Comparison of ENCODE assay signal across 8 mouse cellular contexts in genomic region chr5:117977501-117978158, GRCm38 (mm10). TPM values are rescaled to one million over a fixed set of nuclear protein-coding genes. Genes with fewer than 3 reads are reported as not detected.
DNase-seq lines count a peak whose midpoint lies in the region; ATAC-seq and TF ChIP-seq lines count a peak whose summit lies in the region.

No protein-coding gene starts in this region.

- peak overlapping the region; percentile 95; the same call in 1 of the 2 replicates for H3K27ac ChIP-seq in cortical plate, adult 2 months (ENCODE audit: insufficient read depth, low read length)
- peak overlapping the region; percentile 92 for H3K27ac ChIP-seq in hindbrain, embryonic 12.5 days
- peak overlapping the region; percentile 70; the same call in 1 of the 2 replicates for H3K27ac ChIP-seq in limb, embryonic 13.5 days

- H3K4me1 ChIP-seq in cortical plate, adult 2 months (ENCODE audit: control insufficient read depth, insufficient read depth, low read length) = peaks cover 1% of the 10 kb centered on the region; the same call in 1 of the 2 replicates
- H3K4me1 ChIP-seq in hindbrain, embryonic 12.5 days = peaks cover 23% of the 10 kb centered on the region
- H3K4me1 ChIP-seq in limb, embryonic 13.5 days = peaks cover 25% of the 10 kb centered on the region

- TF ChIP-seq POLR2A in cortical plate, adult 2 months (IDR thresholded peaks at IDR 0.05; ENCODE audit: extremely low read depth, insufficient read depth, low read length) = 0 out of 2 replicates have a peak, but pooled peaks have one; percentile 40

- peak overlapping the region; percentile 99 for H3K9ac ChIP-seq in hindbrain, embryonic 12.5 days
- H3K9ac ChIP-seq in limb, embryonic 13.5 days = peak overlapping the region; percentile 94

- H3K36me3 ChIP-seq in hindbrain, embryonic 12.5 days = peaks cover 36% of the 10 kb centered on the region
- peaks cover 34% of the 10 kb centered on the region for H3K36me3 ChIP-seq in limb, embryonic 13.5 days

- no peaks in the 10 kb centered on the region for H3K9me3 ChIP-seq in hindbrain, embryonic 12.5 days (replicated peaks)
- no peaks in the 10 kb centered on the region for H3K9me3 ChIP-seq in limb, embryonic 13.5 days

- WGBS in hindbrain, embryonic 12.5 days = 2% methylated on average over 24 of the region's 30 CpGs
- WGBS in limb, embryonic 13.5 days = 11% methylated on average over 28 of the region's 30 CpGs

- peak; percentile 17 for ATAC-seq in hindbrain, embryonic 12.5 days (ENCODE audit: low FRiP score)
- no peak for ATAC-seq in limb, embryonic 13.5 days (ENCODE audit: low FRiP score, low read depth)

- H3K27me3 ChIP-seq in hindbrain, embryonic 12.5 days = no peaks in the 10 kb centered on the region
- H3K27me3 ChIP-seq in limb, embryonic 13.5 days = no peaks in the 10 kb centered on the region

- H3K4me2 ChIP-seq in hindbrain, embryonic 12.5 days (replicated peaks) = peak overlapping the region; percentile 78
- H3K4me2 ChIP-seq in limb, embryonic 13.5 days (replicated peaks) = peak overlapping the region; percentile 83

- DNase-seq in adrenal gland, postnatal 36 days = peak; percentile 52 to 61
- no peak for DNase-seq in adrenal gland, postnatal 25 days
- peak; percentile 60 to 64 for DNase-seq in B cell, adult 2 months
- peak; percentile 21 to 54 for DNase-seq in natural killer cell, adult 2 months (ENCODE audit: low spot score in 2 of 2)
- DNase-seq in urinary bladder, adult 2 months (ENCODE audit: low spot score) = no peak

- TF ChIP-seq CTCF in cortical plate, adult 2 months (IDR thresholded peaks at IDR 0.05; ENCODE audit: extremely low read depth, insufficient read depth, low read length) = no peak

- peak overlapping the region; percentile 91 for H3K4me3 ChIP-seq in cortical plate, adult 2 months (ENCODE audit: insufficient read depth, low read length)
- peak overlapping the region; percentile 98 for H3K4me3 ChIP-seq in hindbrain, embryonic 12.5 days
- peak overlapping the region; percentile 98 for H3K4me3 ChIP-seq in limb, embryonic 13.5 days

RNA-seq across cellular contexts. Expression of gene Fbxo21, which starts 1.1 kb away (rescaled TPM):
- total RNA-seq in adrenal gland, postnatal 36 days (2021) = 10 to 100 TPM; 55.9 to 77.6 TPM
- 50.1 and 70.4 TPM in 2 replicates for total RNA-seq in adrenal gland, postnatal 25 days (2021)
- polyA plus RNA-seq in cortical plate, adult 2 months (2012; rRNA removed) = 90.4 and 92.1 TPM in 2 replicates
- 132 and 133 TPM in 2 replicates for polyA plus RNA-seq in hindbrain, embryonic 12.5 days (2016; fragmentation: Nextera tagmentation; extraction: Ambion mirVana)
- 68.2 and 70.1 TPM in 2 replicates for polyA plus RNA-seq in limb, embryonic 13.5 days (2015; fragmentation: Nextera tagmentation; extraction: Ambion mirVana)
- 35.1 and 36.9 TPM in 2 replicates for polyA plus RNA-seq in urinary bladder, adult 2 months (2012; rRNA removed)

RNA-seq across cellular contexts. Expression of gene Tesc, which starts 49.9 kb away (rescaled TPM):
- 100 to 1,000 TPM; 112 to 175 TPM for total RNA-seq in adrenal gland, postnatal 36 days (2021)
- 103 and 131 TPM in 2 replicates for total RNA-seq in adrenal gland, postnatal 25 days (2021)
- 47.6 and 54.6 TPM in 2 replicates for polyA plus RNA-seq in cortical plate, adult 2 months (2012; rRNA removed)
- polyA plus RNA-seq in hindbrain, embryonic 12.5 days (2016; fragmentation: Nextera tagmentation; extraction: Ambion mirVana) = 0.53 and 0.56 TPM in 2 replicates
- polyA plus RNA-seq in limb, embryonic 13.5 days (2015; fragmentation: Nextera tagmentation; extraction: Ambion mirVana) = 2.0 and 2.2 TPM in 2 replicates
- polyA plus RNA-seq in urinary bladder, adult 2 months (2012; rRNA removed) = 1.5 and 2.0 TPM in 2 replicates

Comparison
In these comparisons a context has a peak if more than half of its experiments do, and no peak if none do; other contexts are left out.
1. DNase-seq: peak in adrenal gland, postnatal 36 days (2 of 2), B cell, adult 2 months (2 of 2) and natural killer cell, adult 2 months (2 of 2); none in adrenal gland, postnatal 25 days (single experiment) and urinary bladder, adult 2 months (single experiment).
2. RNA of gene Tesc, which starts 49.9 kb away (polyA plus RNA-seq): 47.6 to 54.6 TPM in cortical plate, adult 2 months; 2.0 to 2.2 TPM in limb, embryonic 13.5 days, 1.5 to 2.0 TPM in urinary bladder, adult 2 months and 0.53 to 0.56 TPM in hindbrain, embryonic 12.5 days; every median in the first group is over 10 times any median in the second.
3. Peak in every context shown above with its lines, with median percentiles within 50 percentile points of each other: H3K27ac ChIP-seq and H3K4me3 ChIP-seq.